Mouse (Mus musculus): ENCODE data around the gene Odf3l2. TPM values are rescaled to one million over a fixed set of nuclear protein-coding genes. Genes with fewer than 3 reads are reported as not detected.

Odf3l2 gene
- polyA plus RNA-seq, 1 experiment from 2014 or later, result not detected

GRCm38 (mm10) chr10:79673054-79673453 lies 27.5 kb upstream of the Odf3l2 start:
- no peak overlapping the region for H3K27ac ChIP-seq (replicated peaks)
- no peaks in the 10 kb centered on the region for H3K9me3 ChIP-seq (ENCODE audit: control insufficient read depth, low read length)
- H3K9ac ChIP-seq (ENCODE audit: low read length), result no peak overlapping the region
- DNase-seq (ENCODE audit: low spot score), result no peak
- H3K4me1 ChIP-seq (replicated peaks; ENCODE audit: control insufficient read depth, insufficient read depth), result 0 out of 2 replicates have a peak, but pooled peaks cover 3% of the 10 kb centered on the region
- ATAC-seq (ENCODE audit: low FRiP score, low TSS enrichment), result no peak
- no peaks in the 10 kb centered on the region for H3K36me3 ChIP-seq (ENCODE audit: control insufficient read depth, insufficient read depth, low read length)
- TF ChIP-seq EP300 (optimal IDR thresholded peaks at IDR 0.05) (no peak), CTCF (IDR thresholded peaks at IDR 0.05; ENCODE audit: low read depth) (no peak)
- no peak overlapping the region for H3K4me3 ChIP-seq (ENCODE audit: low read depth, low read length)
- WGBS, result 82% methylated on average over 3 of the region's 3 CpGs
- H3K4me2 ChIP-seq (replicated peaks; ENCODE audit: low read depth), result no peak overlapping the region
- no peaks in the 10 kb centered on the region for H3K27me3 ChIP-seq (ENCODE audit: control insufficient read depth, insufficient read depth, low read length)

GRCm38 (mm10) chr10:79672088-79672455 lies 26.5 kb upstream of the Odf3l2 start:
- WGBS, result 67% methylated on average over 3 of the region's 3 CpGs
- H3K4me3 ChIP-seq (ENCODE audit: low read depth, low read length), result no peak overlapping the region
- H3K36me3 ChIP-seq (ENCODE audit: control insufficient read depth, insufficient read depth, low read length), result no peaks in the 10 kb centered on the region
- no peak overlapping the region for H3K4me2 ChIP-seq (replicated peaks; ENCODE audit: low read depth)
- no peak for ATAC-seq (ENCODE audit: low FRiP score, low TSS enrichment)
- DNase-seq (ENCODE audit: low spot score), result no peak
- H3K9me3 ChIP-seq (ENCODE audit: control insufficient read depth, low read length), result no peaks in the 10 kb centered on the region
- no peak overlapping the region for H3K9ac ChIP-seq (ENCODE audit: low read length)
- 0 out of 2 replicates have a peak, but pooled peaks cover 3% of the 10 kb centered on the region for H3K4me1 ChIP-seq (replicated peaks; ENCODE audit: control insufficient read depth, insufficient read depth)
- no peaks in the 10 kb centered on the region for H3K27me3 ChIP-seq (ENCODE audit: control insufficient read depth, insufficient read depth, low read length)
- TF ChIP-seq EP300 (optimal IDR thresholded peaks at IDR 0.05) (no peak), CTCF (IDR thresholded peaks at IDR 0.05; ENCODE audit: low read depth) (no peak; the same call in 1 of the 2 replicates)
- no peak overlapping the region for H3K27ac ChIP-seq (replicated peaks)

GRCm38 (mm10) chr10:79671396-79672087 lies 26.0 kb upstream of the Odf3l2 start:
- Histone ChIP-seq H3K4me2 (replicated peaks; ENCODE audit: low read depth) (no peak overlapping the region), H3K36me3 (ENCODE audit: control insufficient read depth, insufficient read depth, low read length) (no peaks in the 10 kb centered on the region), H3K27me3 (ENCODE audit: control insufficient read depth, insufficient read depth, low read length) (no peaks in the 10 kb centered on the region), H3K4me3 (ENCODE audit: low read depth, low read length) (no peak overlapping the region), H3K9me3 (ENCODE audit: control insufficient read depth, low read length) (no peaks in the 10 kb centered on the region), H3K9ac (ENCODE audit: low read length) (no peak overlapping the region), H3K27ac (replicated peaks) (no peak overlapping the region), H3K4me1 (replicated peaks; ENCODE audit: control insufficient read depth, insufficient read depth) (0 out of 2 replicates have a peak, but pooled peaks cover 3% of the 10 kb centered on the region)
- ATAC-seq (ENCODE audit: low FRiP score, low TSS enrichment), result no peak
- no peak for DNase-seq (ENCODE audit: low spot score)
- no peak for TF ChIP-seq EP300 (optimal IDR thresholded peaks at IDR 0.05)
- TF ChIP-seq CTCF (IDR thresholded peaks at IDR 0.05; ENCODE audit: low read depth), result no peak
- WGBS, result 66% methylated on average over 6 of the region's 6 CpGs

- no peak for TF ChIP-seq EP300 (optimal IDR thresholded peaks at IDR 0.05)
- no peak for TF ChIP-seq CTCF (IDR thresholded peaks at IDR 0.05; ENCODE audit: low read depth)
- no peaks in the 10 kb centered on the region for H3K9me3 ChIP-seq (ENCODE audit: control insufficient read depth, low read length)
- ATAC-seq (ENCODE audit: low FRiP score, low TSS enrichment), result peak; percentile 10; the same call in 1 of the 2 replicates
Observed at GRCm38 (mm10) chr10:79670071-79670888, 24.7 kb upstream of the Odf3l2 start.

GRCm38 (mm10) chr10:79669576-79670057 lies 24.1 kb upstream of the Odf3l2 start:
- TF ChIP-seq CTCF (IDR thresholded peaks at IDR 0.05; ENCODE audit: low read depth) (no peak), EP300 (optimal IDR thresholded peaks at IDR 0.05) (no peak)
- under 1% methylated on average over 46 of the region's 47 CpGs for WGBS
- Histone ChIP-seq H3K4me3 (ENCODE audit: low read depth, low read length) (peak overlapping the region; percentile 98), H3K4me2 (replicated peaks; ENCODE audit: low read depth) (peak overlapping the region; percentile 76), H3K9ac (ENCODE audit: low read length) (peak overlapping the region; percentile 84), H3K27ac (replicated peaks) (peak overlapping the region; percentile 91), H3K9me3 (ENCODE audit: control insufficient read depth, low read length) (no peaks in the 10 kb centered on the region), H3K27me3 (ENCODE audit: control insufficient read depth, insufficient read depth, low read length) (no peaks in the 10 kb centered on the region), H3K4me1 (replicated peaks; ENCODE audit: control insufficient read depth, insufficient read depth) (0 out of 2 replicates have a peak, but pooled peaks cover 3% of the 10 kb centered on the region), H3K36me3 (ENCODE audit: control insufficient read depth, insufficient read depth, low read length) (no peaks in the 10 kb centered on the region)
- peak; percentile 36 for ATAC-seq (ENCODE audit: low FRiP score, low TSS enrichment)
- DNase-seq (ENCODE audit: low spot score), result peak; percentile 68

More at GRCm38 (mm10) chr10:79670071-79670888, 24.7 kb upstream of the Odf3l2 start:
- peak overlapping the region; percentile 98 for H3K4me3 ChIP-seq (ENCODE audit: low read depth, low read length)
- H3K4me1 ChIP-seq (replicated peaks; ENCODE audit: control insufficient read depth, insufficient read depth), result 0 out of 2 replicates have a peak, but pooled peaks cover 3% of the 10 kb centered on the region
- peak overlapping the region; percentile 84 for H3K9ac ChIP-seq (ENCODE audit: low read length)
- WGBS, result 30% methylated on average over 15 of the region's 15 CpGs
- peak overlapping the region; percentile 76 for H3K4me2 ChIP-seq (replicated peaks; ENCODE audit: low read depth)
- H3K36me3 ChIP-seq (ENCODE audit: control insufficient read depth, insufficient read depth, low read length), result no peaks in the 10 kb centered on the region
- DNase-seq (ENCODE audit: low spot score), result no peak
- peak overlapping the region; percentile 91 for H3K27ac ChIP-seq (replicated peaks)
- H3K27me3 ChIP-seq (ENCODE audit: control insufficient read depth, insufficient read depth, low read length), result no peaks in the 10 kb centered on the region
